Mouse (Mus musculus) kidney, embryonic 15.5 days (tissue): ENCODE results near the gene Pax4. TPM values are rescaled to one million over a fixed set of nuclear protein-coding genes. Genes with fewer than 3 reads are reported as not detected.

Experiments
- ATAC-seq: fragments of 200-750 bp; cut with Nextera tagmentation; replicated peaks from 2 replicates; pipeline ENCODE4 v1.8.0; 2017; ENCODE audit warnings: moderate TSS enrichment; ENCODE audit not compliant: low FRiP score
- H3K27ac ChIP-seq: fragments of 300-500 bp; sonication (generic); 2 replicates; pipeline ENCODE4 v1.5.1; 2015; ENCODE audit warnings: mild to moderate bottlenecking, inconsistent platforms
- H3K27me3 ChIP-seq: fragments of 300-500 bp; sonication (generic); 2 replicates; pipeline ENCODE4 v1.6.1; 2015; ENCODE audit warnings: inconsistent platforms
- H3K36me3 ChIP-seq: fragments of 300-500 bp; sonication (generic); 2 replicates; pipeline ENCODE4 v1.6.1; 2015; ENCODE audit warnings: inconsistent platforms
- H3K4me1 ChIP-seq: fragments of 300-500 bp; sonication (generic); 2 replicates; pipeline ENCODE4 v1.6.1; 2015; ENCODE audit warnings: inconsistent platforms
- H3K4me2 ChIP-seq: fragments of 300-500 bp; sonication (generic); 2 replicates; pipeline ENCODE4 v1.6.1; 2015; ENCODE audit warnings: moderate library complexity, mild to moderate bottlenecking, inconsistent platforms
- H3K4me3 ChIP-seq: fragments of 300-500 bp; sonication (generic); replicated peaks from 2 replicates; pipeline ENCODE4 v1.5.1; 2015; ENCODE audit warnings: mild to moderate bottlenecking, inconsistent platforms
- H3K9ac ChIP-seq: fragments of 300-500 bp; sonication (generic); 2 replicates; pipeline ENCODE4 v1.6.1; 2015; ENCODE audit warnings: mild to moderate bottlenecking, inconsistent platforms
- H3K9me3 ChIP-seq: fragments of 300-500 bp; sonication (generic); replicated peaks from 2 replicates; pipeline ENCODE4 v1.6.1; 2016; ENCODE audit warnings: inconsistent platforms
- WGBS: fragments of 180-500 bp; shearing (Covaris S2); methylation state at CpG from one replicate; pipeline ENCODE4 v1.1.7; 2015; ENCODE audit warnings: mixed read lengths; 5-methylcytosine and 5-hydroxymethylcytosine counted together
- polyA plus RNA-seq: library from polyadenylated mRNA; unstranded; fragments of >200 nt; fragmentation: Nextera tagmentation; extraction: Ambion mirVana; gene quantifications from 2 replicates; pipeline ENCODE4 v1.2.1, GENCODE M21; 2015

The Pax4 gene
- polyA plus RNA-seq, 1 experiment from 2014 or later, result not detected

GRCm38 (mm10) chr6:28474839-28475238, 25.7 kb upstream of the Pax4 start, which contains the start of gene Snd1:
Snd1 (plus strand) TSS chr6:28475139.
- Histone ChIP-seq H3K4me3 (no peak within 1 kb of the TSS), H3K9me3 (no peaks in the 10 kb centered on the region), H3K27me3 (no peaks in the 10 kb centered on the region), H3K27ac (no peak within 1 kb of the TSS), H3K4me2 (no peak within 1 kb of the TSS), H3K9ac (no peak within 1 kb of the TSS), H3K36me3 (no peaks in the 10 kb centered on the region), H3K4me1 (peaks cover 6% of the 10 kb centered on the region; the same call in 1 of the 2 replicates)
- WGBS, result 81% methylated on average over 5 of the region's 5 CpGs
- no peak for ATAC-seq

- Histone ChIP-seq H3K36me3 (no peaks in the 10 kb centered on the region), H3K4me3 (no peak overlapping the region), H3K9me3 (no peaks in the 10 kb centered on the region), H3K27ac (no peak overlapping the region), H3K27me3 (no peaks in the 10 kb centered on the region), H3K4me2 (no peak overlapping the region), H3K4me1 (peaks cover 6% of the 10 kb centered on the region; the same call in 1 of the 2 replicates), H3K9ac (no peak overlapping the region)
- ATAC-seq, result no peak
- 87% methylated on average over 4 of the region's 4 CpGs for WGBS
Measured at GRCm38 (mm10) chr6:28474211-28474610, 25.1 kb upstream of the Pax4 start.

- H3K9ac ChIP-seq, result no peak overlapping the region
- no peak for ATAC-seq
Measured at GRCm38 (mm10) chr6:28471284-28472035, 22.3 kb upstream of the Pax4 start.

GRCm38 (mm10) chr6:28470621-28471020, 21.5 kb upstream of the Pax4 start:
- Histone ChIP-seq H3K4me1 (0 out of 2 replicates have a peak, but pooled peaks cover 3% of the 10 kb centered on the region), H3K36me3 (no peaks in the 10 kb centered on the region), H3K27me3 (no peaks in the 10 kb centered on the region), H3K27ac (no peak overlapping the region), H3K9ac (no peak overlapping the region), H3K4me2 (no peak overlapping the region), H3K9me3 (no peaks in the 10 kb centered on the region), H3K4me3 (no peak overlapping the region)
- WGBS, result 77% methylated on average over 5 of the region's 5 CpGs
- ATAC-seq, result no peak

More at GRCm38 (mm10) chr6:28471284-28472035, 22.3 kb upstream of the Pax4 start:
- H3K4me2 ChIP-seq, result no peak overlapping the region
- H3K36me3 ChIP-seq, result no peaks in the 10 kb centered on the region
- no peak overlapping the region for H3K27ac ChIP-seq
- H3K4me1 ChIP-seq, result 0 out of 2 replicates have a peak, but pooled peaks cover 3% of the 10 kb centered on the region
- WGBS, result 87% methylated on average over 9 of the region's 9 CpGs
- no peak overlapping the region for H3K4me3 ChIP-seq
- H3K27me3 ChIP-seq, result no peaks in the 10 kb centered on the region
- no peaks in the 10 kb centered on the region for H3K9me3 ChIP-seq

- 0 out of 2 replicates have a peak, but pooled peaks cover 3% of the 10 kb centered on the region for H3K4me1 ChIP-seq
- H3K4me2 ChIP-seq, result no peak overlapping the region
- ATAC-seq, result no peak
- WGBS, result 49% methylated on average over 4 of the region's 4 CpGs
- no peak overlapping the region for H3K9ac ChIP-seq
- H3K36me3 ChIP-seq, result no peaks in the 10 kb centered on the region
- no peaks in the 10 kb centered on the region for H3K9me3 ChIP-seq
- no peak overlapping the region for H3K27ac ChIP-seq
- H3K27me3 ChIP-seq, result no peaks in the 10 kb centered on the region
- H3K4me3 ChIP-seq, result no peak overlapping the region
Measured at GRCm38 (mm10) chr6:28470017-28470602, 21.0 kb upstream of the Pax4 start.

GRCm38 (mm10) chr6:28464630-28465029, 15.5 kb upstream of the Pax4 start:
- Histone ChIP-seq H3K4me1 (peaks cover 4% of the 10 kb centered on the region; the same call in 1 of the 2 replicates), H3K4me2 (no peak overlapping the region), H3K9ac (no peak overlapping the region), H3K36me3 (no peaks in the 10 kb centered on the region), H3K9me3 (no peaks in the 10 kb centered on the region), H3K27ac (no peak overlapping the region), H3K4me3 (no peak overlapping the region), H3K27me3 (no peaks in the 10 kb centered on the region)
- ATAC-seq, result no peak
- 8% methylated on average over 6 of the region's 6 CpGs for WGBS

- Histone ChIP-seq H3K9ac (no peak overlapping the region), H3K4me3 (no peak overlapping the region), H3K9me3 (no peaks in the 10 kb centered on the region), H3K36me3 (no peaks in the 10 kb centered on the region), H3K4me1 (peaks cover 4% of the 10 kb centered on the region; the same call in 1 of the 2 replicates), H3K27me3 (peaks cover 6% of the 10 kb centered on the region; the same call in 1 of the 2 replicates), H3K4me2 (no peak overlapping the region), H3K27ac (no peak overlapping the region)
- 5% methylated on average over 5 of the region's 5 CpGs for WGBS
- no peak for ATAC-seq
Measured at GRCm38 (mm10) chr6:28460534-28460933, 11.4 kb upstream of the Pax4 start.

- no peak overlapping the region for H3K27ac ChIP-seq
- H3K9me3 ChIP-seq, result no peaks in the 10 kb centered on the region
- no peak overlapping the region for H3K9ac ChIP-seq
- H3K4me2 ChIP-seq, result no peak overlapping the region
- H3K27me3 ChIP-seq, result peaks cover 11% of the 10 kb centered on the region
- ATAC-seq, result no peak
- no peaks in the 10 kb centered on the region for H3K36me3 ChIP-seq
- H3K4me3 ChIP-seq, result no peak overlapping the region
- no peaks in the 10 kb centered on the region; the same call in 1 of the 2 replicates for H3K4me1 ChIP-seq
Measured at GRCm38 (mm10) chr6:28459221-28459668, 10.1 kb upstream of the Pax4 start.

- Histone ChIP-seq H3K4me2 (no peak overlapping the region), H3K9me3 (no peaks in the 10 kb centered on the region), H3K4me1 (no peaks in the 10 kb centered on the region), H3K9ac (no peak overlapping the region), H3K27ac (no peak overlapping the region), H3K4me3 (no peak overlapping the region), H3K27me3 (peaks cover 59% of the 10 kb centered on the region), H3K36me3 (no peaks in the 10 kb centered on the region)
- ATAC-seq, result no peak
- under 1% methylated on average over 12 of the region's 12 CpGs for WGBS
Measured at GRCm38 (mm10) chr6:28450977-28451376, 1.8 kb upstream of the Pax4 start.

- no peak for ATAC-seq
- whole genome bisulfite sequencing, result 16% methylated on average over 5 of the region's 5 CpGs
- Histone ChIP-seq H3K4me2 (no peak overlapping the region), H3K4me3 (no peak overlapping the region), H3K27ac (no peak overlapping the region), H3K36me3 (no peaks in the 10 kb centered on the region), H3K27me3 (peaks cover 54% of the 10 kb centered on the region), H3K9me3 (no peaks in the 10 kb centered on the region), H3K4me1 (no peaks in the 10 kb centered on the region), H3K9ac (no peak overlapping the region)
Measured at GRCm38 (mm10) chr6:28450481-28450880, 1.3 kb upstream of the Pax4 start.

GRCm38 (mm10) chr6:28447937-28448336, 1.2 kb downstream of the Pax4 start:
- ATAC-seq, result no peak
- Histone ChIP-seq H3K27me3 (peaks cover 41% of the 10 kb centered on the region), H3K4me1 (no peaks in the 10 kb centered on the region), H3K27ac (no peak overlapping the region), H3K9me3 (no peaks in the 10 kb centered on the region), H3K9ac (no peak overlapping the region), H3K36me3 (no peaks in the 10 kb centered on the region), H3K4me2 (no peak overlapping the region), H3K4me3 (no peak overlapping the region)
- WGBS, result 75% methylated on average over 7 of the region's 7 CpGs

- Histone ChIP-seq H3K27me3 (no peaks in the 10 kb centered on the region), H3K4me1 (no peaks in the 10 kb centered on the region), H3K4me2 (no peak overlapping the region), H3K27ac (no peak overlapping the region), H3K4me3 (no peak overlapping the region), H3K9ac (no peak overlapping the region), H3K36me3 (peaks cover 7% of the 10 kb centered on the region), H3K9me3 (no peaks in the 10 kb centered on the region)
- 80% methylated on average over 6 of the region's 6 CpGs for WGBS
- no peak for ATAC-seq
Measured at GRCm38 (mm10) chr6:28431538-28431855, 17.7 kb downstream of the Pax4 start.
